Mouse (Mus musculus): Measurements from ENCODE around the gene Myt1l. TPM values are rescaled to one million over a fixed set of nuclear protein-coding genes. Genes with fewer than 3 reads are reported as not detected.

Myt1l gene
- polyA plus RNA-seq, 1 experiment from 2014 or later, result 228 TPM

GRCm38 (mm10) chr12:29538456-29538855 is 10.3 kb downstream of the Myt1l start:
- peaks cover 50% of the 10 kb centered on the region for H3K4me1 ChIP-seq
- H3K4me3 ChIP-seq (replicated peaks), result peak overlapping the region; percentile 49
- peak overlapping the region; percentile 54 for H3K9ac ChIP-seq (replicated peaks)
- no peaks in the 10 kb centered on the region for H3K9me3 ChIP-seq (replicated peaks)
- ATAC-seq (ENCODE audit: low FRiP score), result peak; percentile 64
- H3K27ac ChIP-seq (replicated peaks), result peak overlapping the region; percentile 84
- H3K4me2 ChIP-seq, result peak overlapping the region; percentile 65
- H3K36me3 ChIP-seq, result no peaks in the 10 kb centered on the region
- WGBS, result 37% methylated on average over 11 of the region's 11 CpGs
- no peaks in the 10 kb centered on the region for H3K27me3 ChIP-seq (replicated peaks)

GRCm38 (mm10) chr12:29539106-29539505 is 10.9 kb downstream of the Myt1l start:
- Histone ChIP-seq H3K27ac (replicated peaks) (peak overlapping the region; percentile 84), H3K4me3 (replicated peaks) (peak overlapping the region; percentile 49), H3K27me3 (replicated peaks) (no peaks in the 10 kb centered on the region), H3K4me1 (peaks cover 51% of the 10 kb centered on the region), H3K9me3 (replicated peaks) (no peaks in the 10 kb centered on the region), H3K36me3 (no peaks in the 10 kb centered on the region), H3K4me2 (peak overlapping the region; percentile 65), H3K9ac (replicated peaks) (peak overlapping the region; percentile 54)
- no peak for ATAC-seq (ENCODE audit: low FRiP score)
- WGBS, result 33% methylated on average over 5 of the region's 5 CpGs

GRCm38 (mm10) chr12:29540741-29541140 is 12.6 kb downstream of the Myt1l start:
- peaks cover 58% of the 10 kb centered on the region for H3K4me1 ChIP-seq
- WGBS, result 70% methylated on average over 5 of the region's 5 CpGs

GRCm38 (mm10) chr12:29546073-29546472 is 17.9 kb downstream of the Myt1l start:
- Histone ChIP-seq H3K4me2 (no peak overlapping the region), H3K9me3 (replicated peaks) (no peaks in the 10 kb centered on the region), H3K9ac (replicated peaks) (no peak overlapping the region), H3K4me1 (peaks cover 49% of the 10 kb centered on the region), H3K4me3 (replicated peaks) (no peak overlapping the region), H3K27me3 (replicated peaks) (no peaks in the 10 kb centered on the region), H3K36me3 (no peaks in the 10 kb centered on the region), H3K27ac (replicated peaks) (no peak overlapping the region)
- no peak for ATAC-seq (ENCODE audit: low FRiP score)
- WGBS, result 48% methylated on average over 3 of the region's 3 CpGs

More at GRCm38 (mm10) chr12:29540741-29541140, 12.6 kb downstream of the Myt1l start:
- Histone ChIP-seq H3K27ac (replicated peaks) (no peak overlapping the region), H3K4me2 (no peak overlapping the region), H3K27me3 (replicated peaks) (no peaks in the 10 kb centered on the region), H3K36me3 (no peaks in the 10 kb centered on the region), H3K4me3 (replicated peaks) (no peak overlapping the region), H3K9me3 (replicated peaks) (no peaks in the 10 kb centered on the region), H3K9ac (replicated peaks) (no peak overlapping the region)
- ATAC-seq (ENCODE audit: low FRiP score), result no peak

GRCm38 (mm10) chr12:29547112-29547511 is 18.9 kb downstream of the Myt1l start:
- no peak overlapping the region for H3K4me3 ChIP-seq (replicated peaks)
- H3K27ac ChIP-seq (replicated peaks), result peak overlapping the region; percentile 49
- no peak overlapping the region for H3K4me2 ChIP-seq
- peaks cover 50% of the 10 kb centered on the region for H3K4me1 ChIP-seq
- no peak overlapping the region for H3K9ac ChIP-seq (replicated peaks)
- WGBS, result 69% methylated on average over 5 of the region's 5 CpGs
- H3K27me3 ChIP-seq (replicated peaks), result no peaks in the 10 kb centered on the region
- no peaks in the 10 kb centered on the region for H3K9me3 ChIP-seq (replicated peaks)
- ATAC-seq (ENCODE audit: low FRiP score), result no peak
- no peaks in the 10 kb centered on the region for H3K36me3 ChIP-seq

GRCm38 (mm10) chr12:29547755-29548154 is 19.6 kb downstream of the Myt1l start:
- peak overlapping the region; percentile 49 for H3K27ac ChIP-seq (replicated peaks)
- no peak for ATAC-seq (ENCODE audit: low FRiP score)
- peaks cover 43% of the 10 kb centered on the region for H3K4me1 ChIP-seq
- H3K9ac ChIP-seq (replicated peaks), result no peak overlapping the region
- 60% methylated on average over 6 of the region's 6 CpGs for WGBS
- H3K4me2 ChIP-seq, result no peak overlapping the region
- H3K36me3 ChIP-seq, result no peaks in the 10 kb centered on the region
- no peaks in the 10 kb centered on the region for H3K9me3 ChIP-seq (replicated peaks)
- H3K27me3 ChIP-seq (replicated peaks), result no peaks in the 10 kb centered on the region
- H3K4me3 ChIP-seq (replicated peaks), result no peak overlapping the region

GRCm38 (mm10) chr12:29553138-29553537 is 25.0 kb downstream of the Myt1l start:
- WGBS, result 72% methylated on average over 7 of the region's 7 CpGs
- Histone ChIP-seq H3K4me1 (peaks cover 29% of the 10 kb centered on the region), H3K27me3 (replicated peaks) (no peaks in the 10 kb centered on the region), H3K4me2 (no peak overlapping the region), H3K9ac (replicated peaks) (no peak overlapping the region), H3K27ac (replicated peaks) (no peak overlapping the region), H3K9me3 (replicated peaks) (no peaks in the 10 kb centered on the region), H3K36me3 (no peaks in the 10 kb centered on the region), H3K4me3 (replicated peaks) (no peak overlapping the region)
- no peak for ATAC-seq (ENCODE audit: low FRiP score)

GRCm38 (mm10) chr12:29555718-29556117 is 27.5 kb downstream of the Myt1l start:
- peak; percentile 28; the same call in 1 of the 2 replicates for ATAC-seq (ENCODE audit: low FRiP score)
- Histone ChIP-seq H3K27me3 (replicated peaks) (no peaks in the 10 kb centered on the region), H3K36me3 (no peaks in the 10 kb centered on the region), H3K4me3 (replicated peaks) (no peak overlapping the region), H3K9ac (replicated peaks) (no peak overlapping the region), H3K4me1 (peaks cover 43% of the 10 kb centered on the region), H3K4me2 (no peak overlapping the region), H3K9me3 (replicated peaks) (no peaks in the 10 kb centered on the region), H3K27ac (replicated peaks) (peak overlapping the region; percentile 56)
- WGBS, result 69% methylated on average over 4 of the region's 4 CpGs

- H3K27me3 ChIP-seq (replicated peaks), result no peaks in the 10 kb centered on the region
- no peaks in the 10 kb centered on the region for H3K9me3 ChIP-seq (replicated peaks)
- H3K9ac ChIP-seq (replicated peaks), result no peak overlapping the region; the same call in 1 of the 2 replicates
- no peak overlapping the region for H3K4me2 ChIP-seq
- H3K4me3 ChIP-seq (replicated peaks), result no peak overlapping the region
- 30% methylated on average over 3 of the region's 3 CpGs for WGBS
- no peaks in the 10 kb centered on the region for H3K36me3 ChIP-seq
- peaks cover 45% of the 10 kb centered on the region for H3K4me1 ChIP-seq
- peak; percentile 33 for ATAC-seq (ENCODE audit: low FRiP score)
- H3K27ac ChIP-seq (replicated peaks), result 0 out of 2 replicates have a peak overlapping the region, but pooled peaks have one; percentile 56
Observed at GRCm38 (mm10) chr12:29556408-29556807, 28.2 kb downstream of the Myt1l start.

- WGBS, result 73% methylated on average over 6 of the region's 6 CpGs
- no peaks in the 10 kb centered on the region for H3K27me3 ChIP-seq (replicated peaks)
Observed at GRCm38 (mm10) chr12:29556901-29557300, 28.7 kb downstream of the Myt1l start.

GRCm38 (mm10) chr12:29559769-29560168 is 31.6 kb downstream of the Myt1l start:
- Histone ChIP-seq H3K9ac (replicated peaks) (no peak overlapping the region), H3K4me3 (replicated peaks) (no peak overlapping the region), H3K4me1 (peaks cover 45% of the 10 kb centered on the region), H3K4me2 (no peak overlapping the region), H3K9me3 (replicated peaks) (no peaks in the 10 kb centered on the region), H3K27ac (replicated peaks) (no peak overlapping the region), H3K27me3 (replicated peaks) (no peaks in the 10 kb centered on the region), H3K36me3 (no peaks in the 10 kb centered on the region)
- ATAC-seq (ENCODE audit: low FRiP score), result no peak
- 64% methylated on average over 5 of the region's 5 CpGs for WGBS

More at GRCm38 (mm10) chr12:29556901-29557300, 28.7 kb downstream of the Myt1l start:
- no peak for ATAC-seq (ENCODE audit: low FRiP score)
- Histone ChIP-seq H3K4me1 (peaks cover 45% of the 10 kb centered on the region), H3K27ac (replicated peaks) (no peak overlapping the region), H3K9me3 (replicated peaks) (no peaks in the 10 kb centered on the region), H3K36me3 (no peaks in the 10 kb centered on the region), H3K4me2 (no peak overlapping the region), H3K4me3 (replicated peaks) (no peak overlapping the region), H3K9ac (replicated peaks) (no peak overlapping the region; the same call in 1 of the 2 replicates)

- Histone ChIP-seq H3K36me3 (peaks cover under 1% of the 10 kb centered on the region; the same call in 1 of the 2 replicates), H3K4me2 (no peak overlapping the region), H3K27ac (replicated peaks) (0 out of 2 replicates have a peak overlapping the region, but pooled peaks have one; percentile 34), H3K9ac (replicated peaks) (no peak overlapping the region), H3K9me3 (replicated peaks) (no peaks in the 10 kb centered on the region), H3K4me1 (peaks cover 36% of the 10 kb centered on the region), H3K27me3 (replicated peaks) (no peaks in the 10 kb centered on the region), H3K4me3 (replicated peaks) (no peak overlapping the region)
- 91% methylated on average over 2 of the region's 2 CpGs for WGBS
- ATAC-seq (ENCODE audit: low FRiP score), result no peak
Observed at GRCm38 (mm10) chr12:29561222-29561621, 33.0 kb downstream of the Myt1l start.
